Mouse (Mus musculus): Measurements from ENCODE around the gene Inha. TPM values are rescaled to one million over a fixed set of nuclear protein-coding genes. Genes with fewer than 3 reads are reported as not detected.

Gene Inha
- polyA plus RNA-seq, 1 experiment, result 5.5 TPM

DNA sequence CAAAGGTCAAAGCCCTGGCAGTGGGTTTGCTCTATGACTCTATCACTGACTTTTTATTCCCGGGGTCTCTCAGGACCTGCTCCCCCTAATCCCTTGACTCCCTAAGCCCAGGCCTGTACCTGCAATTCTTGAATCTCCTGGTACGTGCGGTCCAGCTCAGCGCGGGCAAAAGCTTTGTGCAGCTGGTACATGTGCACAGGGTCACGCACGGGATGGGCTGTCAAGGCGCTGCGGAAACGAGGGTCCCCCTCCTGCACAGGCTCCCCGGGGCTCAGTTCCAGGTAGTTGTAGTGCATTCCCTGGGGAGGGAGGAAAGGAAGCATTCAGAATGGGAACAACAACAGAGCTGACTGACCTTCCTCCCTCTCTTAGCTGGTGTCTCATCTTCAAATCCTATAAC is 30.4 kb upstream of the Inha start:
- H3K4me1 ChIP-seq (ENCODE audit: control insufficient read depth, insufficient read depth, low read length), result peaks cover 5% of the 10 kb centered on the region
- TF ChIP-seq CTCF (IDR thresholded peaks at IDR 0.05; ENCODE audit: borderline replicate concordance, insufficient read depth, low read length) (no peak), POLR2A (IDR thresholded peaks at IDR 0.05; ENCODE audit: low read depth, low read length) (no peak)
- H3K4me3 ChIP-seq (ENCODE audit: insufficient read depth, low read length), result no peak overlapping the region
- H3K27ac ChIP-seq (ENCODE audit: insufficient read depth, low read length), result no peak overlapping the region

DNA sequence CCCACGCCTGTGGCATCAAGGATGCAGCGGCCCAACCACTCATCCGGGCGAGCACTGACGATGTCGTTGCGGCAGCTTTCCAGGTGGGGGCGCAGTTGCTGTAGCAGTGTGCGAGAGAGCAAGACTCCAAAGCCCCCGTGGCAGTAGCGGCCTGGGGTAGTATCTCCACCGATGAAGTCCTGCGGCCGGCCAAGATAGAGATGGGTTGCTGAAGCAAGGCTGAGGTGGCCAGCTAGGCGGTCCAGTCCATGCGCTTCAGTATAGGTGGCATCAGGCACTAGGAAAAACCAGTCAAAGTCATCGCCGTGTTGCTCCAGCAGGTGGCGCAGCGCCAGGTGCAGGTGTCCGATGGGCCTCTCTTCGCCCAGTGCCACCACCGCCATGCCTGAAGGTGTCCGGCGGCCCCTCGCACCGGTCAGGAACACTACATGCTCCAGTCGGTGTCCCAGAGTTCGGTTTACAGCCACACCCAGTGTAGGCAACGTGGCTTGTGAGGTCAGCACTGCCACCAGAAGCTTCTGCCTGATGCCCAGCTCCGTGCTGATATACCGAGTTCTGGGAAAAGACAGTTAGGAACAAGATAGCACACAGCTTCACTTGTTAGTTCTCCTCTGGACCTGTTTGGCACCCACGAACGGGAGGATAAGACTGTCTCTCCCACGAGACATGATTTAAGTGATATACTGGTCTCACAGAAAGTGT is 29.5 kb upstream of the Inha start:
- H3K4me3 ChIP-seq (ENCODE audit: insufficient read depth, low read length), result peak overlapping the region; percentile 79

GRCm38 (mm10) chr1:75477966-75478290 is 28.9 kb upstream of the Inha start:
- H3K27ac ChIP-seq (ENCODE audit: insufficient read depth, low read length), result no peak overlapping the region
- peak overlapping the region; percentile 79 for H3K4me3 ChIP-seq (ENCODE audit: insufficient read depth, low read length)
- TF ChIP-seq CTCF (IDR thresholded peaks at IDR 0.05; ENCODE audit: borderline replicate concordance, insufficient read depth, low read length) (no peak), POLR2A (IDR thresholded peaks at IDR 0.05; ENCODE audit: low read depth, low read length) (no peak)
- peaks cover 5% of the 10 kb centered on the region for H3K4me1 ChIP-seq (ENCODE audit: control insufficient read depth, insufficient read depth, low read length)

More for the DNA sequence above, 29.5 kb upstream of the Inha start:
- H3K4me1 ChIP-seq (ENCODE audit: control insufficient read depth, insufficient read depth, low read length), result peaks cover 5% of the 10 kb centered on the region
- no peak overlapping the region for H3K27ac ChIP-seq (ENCODE audit: insufficient read depth, low read length)
- TF ChIP-seq POLR2A (IDR thresholded peaks at IDR 0.05; ENCODE audit: low read depth, low read length) (no peak), CTCF (IDR thresholded peaks at IDR 0.05; ENCODE audit: borderline replicate concordance, insufficient read depth, low read length) (peak; percentile 91)

- H3K27ac ChIP-seq (ENCODE audit: insufficient read depth, low read length), result peak overlapping the region; percentile 84
- TF ChIP-seq CTCF (IDR thresholded peaks at IDR 0.05; ENCODE audit: borderline replicate concordance, insufficient read depth, low read length) (no peak), POLR2A (IDR thresholded peaks at IDR 0.05; ENCODE audit: low read depth, low read length) (no peak)
- peak overlapping the region; percentile 79 for H3K4me3 ChIP-seq (ENCODE audit: insufficient read depth, low read length)
- peaks cover 5% of the 10 kb centered on the region for H3K4me1 ChIP-seq (ENCODE audit: control insufficient read depth, insufficient read depth, low read length)
Measured at GRCm38 (mm10) chr1:75478497-75478896, 28.4 kb upstream of the Inha start.

DNA sequence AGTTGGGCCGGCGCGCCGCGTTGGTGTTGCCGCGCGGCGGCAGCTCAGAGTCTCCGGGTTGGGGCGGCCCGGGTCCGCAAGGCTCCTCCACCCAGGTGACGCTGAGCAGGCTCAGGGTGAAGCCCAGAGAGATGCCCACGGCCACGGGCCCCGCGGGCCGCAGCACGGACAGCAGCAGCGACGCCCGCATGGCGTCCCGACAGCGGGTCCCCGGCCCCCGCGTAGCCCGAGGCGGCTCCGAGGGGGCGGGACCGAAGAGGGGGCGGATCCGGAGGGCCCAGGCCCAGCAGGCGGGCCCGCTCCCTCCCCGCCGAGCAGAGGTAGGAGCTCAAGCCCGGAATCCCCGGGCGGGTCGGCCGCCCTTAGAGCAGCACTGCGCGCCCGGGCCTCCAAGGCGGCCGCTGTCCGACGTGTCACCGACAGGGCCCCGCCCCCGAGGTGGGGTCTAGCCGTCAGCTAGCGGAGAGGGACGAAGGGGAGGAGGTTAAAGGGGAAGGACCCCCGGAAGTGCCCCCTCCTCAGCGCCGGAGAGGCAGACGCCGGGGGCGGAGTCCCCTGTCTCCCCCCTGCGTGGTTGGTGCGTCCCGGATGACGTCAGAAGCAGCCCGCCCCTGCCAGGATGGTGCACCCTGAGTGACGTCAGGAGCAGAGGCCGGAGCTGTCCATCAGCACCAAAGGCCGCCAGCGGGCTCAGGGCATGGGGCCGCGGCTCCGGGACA is 27.8 kb upstream of the Inha start, which contains the start of the genes Chpf and Tmem198:
Gene Chpf, minus strand, starts transcription at position 392 of the 719 bp plus-strand sequence.
Gene Tmem198, plus strand, starts transcription at position 617 of the 719 bp plus-strand sequence.
- Histone ChIP-seq H3K27ac (ENCODE audit: insufficient read depth, low read length) (peak within 1 kb of the TSS; percentile 84), H3K4me3 (ENCODE audit: insufficient read depth, low read length) (peak within 1 kb of the TSS; percentile 79), H3K4me1 (ENCODE audit: control insufficient read depth, insufficient read depth, low read length) (peaks cover 5% of the 10 kb centered on the region)
- no peak for TF ChIP-seq CTCF (IDR thresholded peaks at IDR 0.05; ENCODE audit: borderline replicate concordance, insufficient read depth, low read length)
- peak; percentile 74 for TF ChIP-seq POLR2A (IDR thresholded peaks at IDR 0.05; ENCODE audit: low read depth, low read length)

DNA sequence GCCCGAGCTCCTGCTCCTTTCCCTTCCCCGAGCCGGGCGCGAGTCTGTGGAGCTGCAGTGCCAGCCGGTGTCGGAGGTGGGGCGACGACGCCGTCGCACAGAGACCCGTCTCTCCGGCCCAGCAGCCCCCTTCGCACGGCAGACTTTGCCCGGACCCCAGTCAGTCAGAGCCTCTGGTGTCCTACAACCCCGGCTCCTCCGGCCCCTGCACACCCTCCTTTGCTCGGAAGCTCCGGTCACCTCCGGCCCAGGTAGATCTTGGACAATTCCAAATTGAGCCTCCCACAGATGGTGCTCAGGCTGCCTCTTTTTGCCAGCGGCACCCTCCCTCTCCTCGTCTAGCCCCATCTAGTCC is 27.3 kb upstream of the Inha start:
- H3K27ac ChIP-seq (ENCODE audit: insufficient read depth, low read length), result no peak overlapping the region
- H3K4me1 ChIP-seq (ENCODE audit: control insufficient read depth, insufficient read depth, low read length), result peaks cover 5% of the 10 kb centered on the region
- no peak for TF ChIP-seq POLR2A (IDR thresholded peaks at IDR 0.05; ENCODE audit: low read depth, low read length)
- TF ChIP-seq CTCF (IDR thresholded peaks at IDR 0.05; ENCODE audit: borderline replicate concordance, insufficient read depth, low read length), result no peak
- peak overlapping the region; percentile 31; the same call in 1 of the 2 replicates for H3K4me3 ChIP-seq (ENCODE audit: insufficient read depth, low read length)

DNA sequence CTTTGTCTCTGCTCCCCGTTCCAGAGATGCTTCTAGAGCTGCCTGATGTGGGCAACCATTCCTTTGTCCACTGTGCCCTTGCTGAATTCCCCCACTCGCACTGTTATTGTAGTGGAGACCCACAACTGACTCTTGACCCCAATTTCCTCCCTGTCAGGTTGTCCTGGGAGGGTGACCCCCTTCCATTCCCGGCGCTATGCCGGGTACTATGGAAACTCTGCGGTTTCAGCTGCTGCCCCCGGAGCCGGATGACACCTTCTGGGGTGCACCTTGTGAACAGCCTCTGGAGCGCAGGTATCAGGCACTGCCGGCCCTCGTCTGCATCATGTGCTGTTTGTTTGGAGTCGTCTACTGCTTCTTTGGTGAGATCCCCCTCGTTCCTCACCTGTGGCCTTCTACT is 26.8 kb upstream of the Inha start:
- Histone ChIP-seq H3K4me3 (ENCODE audit: insufficient read depth, low read length) (no peak overlapping the region), H3K27ac (ENCODE audit: insufficient read depth, low read length) (no peak overlapping the region), H3K4me1 (ENCODE audit: control insufficient read depth, insufficient read depth, low read length) (peaks cover 5% of the 10 kb centered on the region)
- TF ChIP-seq POLR2A (IDR thresholded peaks at IDR 0.05; ENCODE audit: low read depth, low read length), result no peak
- no peak for TF ChIP-seq CTCF (IDR thresholded peaks at IDR 0.05; ENCODE audit: borderline replicate concordance, insufficient read depth, low read length)

DNA sequence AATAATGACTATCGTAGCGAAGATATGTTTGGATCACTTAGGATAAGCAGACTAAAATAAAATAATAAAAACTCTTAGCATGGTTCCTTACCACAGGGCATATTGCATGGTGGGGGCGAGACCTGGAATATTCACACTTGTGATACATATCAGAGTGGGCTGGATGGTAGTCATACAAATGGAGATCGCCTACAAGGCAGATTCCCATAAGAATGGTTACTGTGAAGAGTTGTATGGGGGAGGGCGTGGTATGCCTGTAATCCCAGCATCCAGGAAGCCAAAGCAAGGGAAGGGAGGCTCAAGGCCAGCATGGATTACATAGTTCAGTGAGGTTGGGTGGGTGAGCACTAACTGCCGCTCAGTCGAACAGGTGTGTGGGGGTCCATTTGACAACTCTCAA is 26.1 kb upstream of the Inha start:
- TF ChIP-seq CTCF (IDR thresholded peaks at IDR 0.05; ENCODE audit: borderline replicate concordance, insufficient read depth, low read length) (no peak), POLR2A (IDR thresholded peaks at IDR 0.05; ENCODE audit: low read depth, low read length) (no peak)
- H3K4me1 ChIP-seq (ENCODE audit: control insufficient read depth, insufficient read depth, low read length), result peaks cover 5% of the 10 kb centered on the region
- H3K4me3 ChIP-seq (ENCODE audit: insufficient read depth, low read length), result no peak overlapping the region
- no peak overlapping the region for H3K27ac ChIP-seq (ENCODE audit: insufficient read depth, low read length)

DNA sequence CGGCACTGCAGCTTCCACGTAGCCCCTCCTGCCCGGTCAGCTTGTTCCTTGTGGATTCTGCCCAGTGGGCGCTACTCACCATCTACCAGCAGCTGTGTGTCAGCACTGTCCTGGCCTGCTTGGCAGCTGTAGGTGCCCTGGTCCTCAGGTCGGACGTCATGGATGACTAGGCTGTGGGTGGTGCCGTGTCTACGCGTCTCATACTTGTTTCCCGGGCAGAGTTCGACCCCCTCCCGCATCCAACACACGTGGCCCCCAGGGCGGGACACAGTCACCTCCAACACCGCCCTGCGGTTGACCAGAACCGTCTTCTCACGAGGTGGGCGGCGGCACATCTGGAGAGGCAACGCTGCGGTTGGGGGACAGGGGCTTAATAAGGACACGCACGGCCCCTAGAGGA is 20.3 kb upstream of the Inha start:
- no peaks in the 10 kb centered on the region; the same call in 1 of the 2 replicates for H3K4me1 ChIP-seq (ENCODE audit: control insufficient read depth, insufficient read depth, low read length)
- H3K27ac ChIP-seq (ENCODE audit: insufficient read depth, low read length), result no peak overlapping the region
- no peak overlapping the region for H3K4me3 ChIP-seq (ENCODE audit: insufficient read depth, low read length)
- TF ChIP-seq POLR2A (IDR thresholded peaks at IDR 0.05; ENCODE audit: low read depth, low read length) (no peak), CTCF (IDR thresholded peaks at IDR 0.05; ENCODE audit: borderline replicate concordance, insufficient read depth, low read length) (no peak)

DNA sequence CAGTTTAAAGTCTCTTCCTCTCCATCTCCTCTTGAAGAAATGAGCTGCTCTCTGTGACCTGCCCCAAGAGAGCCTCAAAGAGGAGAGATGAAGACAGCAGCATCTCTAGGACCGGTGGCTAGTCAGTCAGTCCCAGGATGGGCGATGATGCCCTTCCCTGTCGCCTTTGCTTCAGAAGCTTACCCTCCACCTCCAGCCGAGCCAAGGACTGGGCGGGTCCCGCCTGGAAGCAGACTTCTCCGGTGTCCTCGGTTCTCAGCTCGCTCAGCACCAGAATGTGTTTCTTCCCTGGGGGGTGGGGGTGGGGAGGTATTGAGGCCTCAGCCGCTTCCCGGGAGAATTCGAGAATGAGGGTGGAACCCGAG is 19.9 kb upstream of the Inha start:
- Histone ChIP-seq H3K4me3 (ENCODE audit: insufficient read depth, low read length) (peak overlapping the region; percentile 51), H3K4me1 (ENCODE audit: control insufficient read depth, insufficient read depth, low read length) (no peaks in the 10 kb centered on the region; the same call in 1 of the 2 replicates)
- TF ChIP-seq POLR2A (IDR thresholded peaks at IDR 0.05; ENCODE audit: low read depth, low read length), result no peak
- no peak for TF ChIP-seq CTCF (IDR thresholded peaks at IDR 0.05; ENCODE audit: borderline replicate concordance, insufficient read depth, low read length)

More for the DNA sequence above, 19.9 kb upstream of the Inha start:
- H3K27ac ChIP-seq (ENCODE audit: insufficient read depth, low read length), result no peak overlapping the region
